In the genomic region with DNA sequence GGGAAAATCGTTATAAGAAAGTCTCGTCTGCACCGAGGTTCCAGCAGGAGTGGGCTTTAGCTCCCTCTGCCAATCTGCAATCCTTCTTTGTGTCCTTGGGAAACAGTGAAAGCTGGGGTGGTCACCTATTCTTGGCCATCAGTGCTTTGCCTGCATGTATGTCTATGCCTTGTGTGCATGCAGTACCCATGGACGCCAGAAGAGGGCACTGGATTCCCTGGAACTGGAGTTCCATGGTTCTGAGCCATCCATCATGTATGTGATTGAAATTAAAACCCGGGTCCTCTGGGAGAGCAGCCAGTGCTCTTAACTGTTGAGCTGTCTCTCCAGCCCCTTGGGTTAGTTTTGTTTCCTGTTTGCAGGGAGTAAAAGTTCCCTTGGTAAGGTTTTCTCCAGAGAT, we compare ENCODE assay signal across 9 mouse cellular contexts.
DNase-seq lines count a peak whose midpoint lies in the region; ATAC-seq and TF ChIP-seq lines count a peak whose summit lies in the region.
"Had no signal": no experiment of that assay in that cellular context is flagged by ENCODE, and none has a peak within 500 bp of the region (broad histone marks: within the 10 kb centered on the region; RNA-seq: fewer than 3 reads in every experiment).

No protein-coding gene starts in this region.

- peaks cover 7% of the 10 kb centered on the region; the same call in 1 of the 2 replicates for H3K9me3 ChIP-seq in midbrain, embryonic 10.5 days (replicated peaks)
- 0 out of 2 replicates have a peak, but pooled peaks cover 3% of the 10 kb centered on the region for H3K9me3 ChIP-seq in midbrain, embryonic 13.5 days

- H3K27ac ChIP-seq in midbrain, embryonic 10.5 days (replicated peaks): no peak overlapping the region
- H3K27ac ChIP-seq in midbrain, embryonic 13.5 days: no peak overlapping the region
- no peak overlapping the region for H3K27ac ChIP-seq in cortical plate, adult 2 months (ENCODE audit: insufficient read depth, low read length)

- no peak overlapping the region for H3K4me2 ChIP-seq in midbrain, embryonic 13.5 days (replicated peaks)

- ATAC-seq in midbrain, embryonic 13.5 days: no peak

- no peak for TF ChIP-seq POLR2A in cortical plate, adult 2 months (IDR thresholded peaks at IDR 0.05; ENCODE audit: extremely low read depth, insufficient read depth, low read length)

- H3K9ac ChIP-seq in midbrain, embryonic 13.5 days (replicated peaks): no peak overlapping the region

- no peaks in the 10 kb centered on the region for H3K4me1 ChIP-seq in midbrain, embryonic 10.5 days
- no peaks in the 10 kb centered on the region for H3K4me1 ChIP-seq in midbrain, embryonic 13.5 days (replicated peaks)
- H3K4me1 ChIP-seq in cortical plate, adult 2 months (ENCODE audit: control insufficient read depth, insufficient read depth, low read length): no peaks in the 10 kb centered on the region

- H3K36me3 ChIP-seq in midbrain, embryonic 10.5 days: no peaks in the 10 kb centered on the region
- no peaks in the 10 kb centered on the region for H3K36me3 ChIP-seq in midbrain, embryonic 13.5 days

- H3K4me3 ChIP-seq in midbrain, embryonic 10.5 days: no peak overlapping the region
- H3K4me3 ChIP-seq in midbrain, embryonic 13.5 days (replicated peaks): no peak overlapping the region
- no peak overlapping the region for H3K4me3 ChIP-seq in cortical plate, adult 2 months (ENCODE audit: insufficient read depth, low read length)
- H3K4me3 ChIP-seq: myocyte had no signal

- H3K27me3 ChIP-seq in midbrain, embryonic 10.5 days (ENCODE audit: low read depth, poor library complexity, severe bottlenecking): no peaks in the 10 kb centered on the region
- no peaks in the 10 kb centered on the region; the same call in 1 of the 2 replicates for H3K27me3 ChIP-seq in midbrain, embryonic 13.5 days

- peak; percentile 24; the same call in 1 of the 2 replicates for TF ChIP-seq CTCF in cortical plate, adult 2 months (IDR thresholded peaks at IDR 0.05; ENCODE audit: extremely low read depth, insufficient read depth, low read length)

- peak; percentile 15 for DNase-seq in gastrocnemius, postnatal 10 days
- DNase-seq in gastrocnemius, adult 18-20 months (ENCODE audit: low spot score): no peak
- peak; percentile 47 for DNase-seq in midbrain, embryonic 10.5 days (ENCODE audit: low spot score)
- DNase-seq in testis, postnatal 10 days (ENCODE audit: low spot score): peak; percentile 60
- DNase-seq in frontal cortex, postnatal 36 days (ENCODE audit: low spot score in 2 of 2): no peak
- DNase-seq in adrenal gland, postnatal 36 days: no peak

- WGBS in midbrain, embryonic 10.5 days: 74% methylated on average over 5 of the region's 5 CpGs
- WGBS in midbrain, embryonic 13.5 days: 74% methylated on average over 5 of the region's 5 CpGs

Comparison
In these comparisons a context has a peak if more than half of its experiments do, and no peak if none do; other contexts are left out.
1. DNase-seq: peak in gastrocnemius, postnatal 10 days (single experiment), midbrain, embryonic 10.5 days (single experiment) and testis, postnatal 10 days (single experiment); none in gastrocnemius, adult 18-20 months (single experiment), frontal cortex, postnatal 36 days (0 of 2) and adrenal gland, postnatal 36 days (0 of 2).